Mouse (Mus musculus): Measurements from ENCODE around the gene Fbh1. TPM values are rescaled to one million over a fixed set of nuclear protein-coding genes. Genes with fewer than 3 reads are reported as not detected.
A peak's percentile ranks its signal among the peaks of the same experiment; 100 is the strongest.

Fbh1 gene
- total RNA-seq, 2 experiments from 2014 or later = 74.0 to 88.5 TPM

DNA sequence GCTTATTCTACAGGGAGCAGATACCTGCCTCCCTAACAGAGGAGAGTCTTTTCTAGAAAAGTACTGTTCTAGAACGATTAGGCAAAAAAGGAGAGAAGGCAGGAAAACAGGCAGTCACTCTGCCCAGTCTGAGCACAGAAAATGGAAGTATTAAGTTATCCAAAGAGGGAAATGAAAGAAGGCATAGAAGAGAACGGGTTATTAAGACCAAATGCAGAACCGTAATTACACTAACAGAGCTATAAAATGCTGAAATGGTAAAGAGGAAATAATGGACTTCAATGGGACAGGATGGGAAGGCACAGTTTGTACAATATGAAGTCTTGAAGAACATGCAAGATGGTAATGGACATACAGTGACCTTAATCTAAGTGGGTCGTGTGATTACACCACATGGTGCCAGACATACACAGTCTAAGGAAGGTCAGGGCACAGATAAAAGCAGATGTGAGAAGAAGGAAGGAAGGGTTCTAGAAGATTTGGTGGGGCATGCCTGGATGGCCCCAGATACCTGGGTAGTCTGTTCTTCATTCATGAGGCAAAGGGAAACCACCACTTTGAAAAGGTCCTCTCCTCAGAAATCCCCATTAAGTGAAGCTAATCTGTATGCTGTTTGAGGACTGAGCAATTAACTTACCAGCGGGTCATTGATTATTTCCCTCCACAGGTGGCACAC, 10.8 kb downstream of the Fbh1 start:
- TF ChIP-seq CTCF (conservative IDR thresholded peaks at IDR 0.05) = no peak
- no peak for DNase-seq (ENCODE audit: low spot score in 2 of 2)
- H3K4me3 ChIP-seq = no peak overlapping the region
- no peak overlapping the region for H3K27ac ChIP-seq

DNA sequence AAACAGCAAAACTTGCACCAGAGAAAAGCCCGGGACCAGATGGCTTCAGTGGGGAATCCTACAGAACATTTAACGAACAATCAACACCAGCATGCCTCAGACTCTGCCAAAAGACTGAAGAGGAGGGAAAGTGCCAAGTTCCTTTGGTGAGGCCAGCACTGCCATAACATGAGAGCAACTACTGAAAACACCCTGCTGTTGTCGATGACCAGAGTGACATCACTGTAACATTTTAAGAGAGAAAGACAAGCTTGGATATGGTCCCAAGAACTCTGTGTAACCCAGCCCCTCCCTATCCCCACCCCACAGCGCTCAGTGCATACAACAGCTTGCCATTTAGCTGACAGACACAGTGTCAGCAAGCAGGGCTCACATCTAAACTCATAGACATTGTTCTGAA, 11.7 kb downstream of the Fbh1 start:
- no peak for TF ChIP-seq CTCF (conservative IDR thresholded peaks at IDR 0.05)
- Histone ChIP-seq H3K4me3 (no peak overlapping the region), H3K27ac (no peak overlapping the region)
- DNase-seq (ENCODE audit: low spot score in 2 of 2) = peak; percentile 69 to 72

DNA sequence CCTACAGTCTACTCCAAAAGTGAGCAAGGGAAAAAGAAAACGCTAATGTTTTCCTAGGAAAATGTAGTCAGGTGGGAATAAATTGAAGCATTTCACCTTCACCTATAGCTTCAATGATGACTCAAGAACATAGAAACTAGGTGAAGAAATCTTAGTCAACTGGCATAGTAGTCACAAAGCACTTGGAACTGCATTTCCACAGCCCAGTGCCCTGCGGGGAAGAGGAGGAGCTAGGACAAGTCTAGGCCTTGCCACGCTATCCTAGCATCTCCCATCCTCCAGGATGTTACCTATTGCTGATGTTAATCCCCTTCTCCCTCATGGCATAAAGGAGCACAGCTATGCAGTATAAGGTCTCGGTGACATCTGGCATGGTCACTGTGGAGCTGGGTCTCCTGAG, 14.8 kb downstream of the Fbh1 start:
- no peak for DNase-seq (ENCODE audit: low spot score in 2 of 2)
- no peak overlapping the region for H3K4me3 ChIP-seq
- H3K27ac ChIP-seq = no peak overlapping the region
- no peak for TF ChIP-seq CTCF (conservative IDR thresholded peaks at IDR 0.05)

DNA sequence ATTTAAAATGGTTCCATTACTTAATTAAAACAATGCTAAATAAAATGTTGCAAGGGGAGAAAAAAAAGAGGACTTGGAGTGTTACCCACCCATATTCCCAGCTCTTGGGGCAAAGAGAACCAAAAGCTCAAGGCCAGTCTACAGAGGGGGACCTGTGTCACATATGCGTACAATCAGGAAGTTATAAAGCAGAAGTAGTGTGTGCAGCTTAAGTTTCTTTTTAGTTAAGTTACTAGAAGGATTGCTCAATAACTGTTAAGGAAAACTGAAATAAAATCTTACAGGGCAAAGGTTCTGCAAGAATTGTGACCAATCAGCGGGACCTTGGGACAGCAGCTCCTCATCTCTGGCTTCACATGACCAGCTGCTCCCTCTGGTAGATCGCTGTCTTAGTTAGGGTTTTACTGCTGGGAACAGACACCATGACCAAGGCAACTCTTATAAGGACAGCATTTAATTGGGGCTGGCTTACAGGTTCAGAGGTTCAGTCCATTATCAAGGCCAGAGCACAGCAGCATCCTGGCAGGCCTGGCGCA, 37.8 kb downstream of the Fbh1 start:
- Histone ChIP-seq H3K27ac (no peak overlapping the region), H3K4me3 (no peak overlapping the region)
- DNase-seq (ENCODE audit: low spot score in 2 of 2) = no peak
- no peak for TF ChIP-seq CTCF (conservative IDR thresholded peaks at IDR 0.05)

- Histone ChIP-seq H3K4me3 (no peak overlapping the region), H3K27ac (no peak overlapping the region)
- TF ChIP-seq CTCF (conservative IDR thresholded peaks at IDR 0.05) = no peak
- no peak for DNase-seq (ENCODE audit: low spot score in 2 of 2)
These were observed 38.6 kb downstream of the Fbh1 start for GRCm38 (mm10) chr2:11738794-11739193.

DNA sequence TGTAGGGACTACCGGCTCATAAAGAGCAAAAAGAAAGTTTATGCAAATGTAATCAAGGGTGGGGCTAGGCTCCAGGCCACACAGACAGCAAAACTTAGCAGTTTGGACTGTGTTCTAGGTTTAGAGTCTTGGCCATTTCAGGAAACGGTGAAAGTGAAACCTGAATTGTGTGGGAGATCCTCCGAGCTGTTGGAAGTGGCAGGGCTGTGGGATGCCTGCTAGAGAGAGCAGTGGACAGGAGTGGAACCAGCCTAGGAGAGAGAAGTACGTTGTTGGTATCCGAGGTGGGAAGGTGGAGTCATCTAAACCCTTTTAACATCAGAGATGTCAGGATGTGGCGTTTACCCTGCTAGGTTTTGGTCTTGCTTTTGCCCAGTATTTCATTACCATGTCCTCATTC, 41.5 kb downstream of the Fbh1 start:
- no peak overlapping the region for H3K4me3 ChIP-seq
- no peak overlapping the region for H3K27ac ChIP-seq
- DNase-seq (ENCODE audit: low spot score in 2 of 2) = no peak
- no peak for TF ChIP-seq CTCF (conservative IDR thresholded peaks at IDR 0.05)

- no peak for TF ChIP-seq CTCF (conservative IDR thresholded peaks at IDR 0.05)
- Histone ChIP-seq H3K4me3 (no peak overlapping the region), H3K27ac (no peak overlapping the region)
- DNase-seq (ENCODE audit: low spot score in 2 of 2) = no peak
These were observed 44.4 kb downstream of the Fbh1 start for GRCm38 (mm10) chr2:11732978-11733377.

- DNase-seq (ENCODE audit: low spot score in 2 of 2) = no peak
- Histone ChIP-seq H3K4me3 (no peak overlapping the region), H3K27ac (no peak overlapping the region)
- TF ChIP-seq CTCF (conservative IDR thresholded peaks at IDR 0.05) = no peak
These were observed 48.3 kb downstream of the Fbh1 start for GRCm38 (mm10) chr2:11729091-11729490.

GRCm38 (mm10) chr2:11727574-11727973, 49.8 kb downstream of the Fbh1 start:
- Histone ChIP-seq H3K27ac (no peak overlapping the region), H3K4me3 (no peak overlapping the region)
- no peak for DNase-seq (ENCODE audit: low spot score in 2 of 2)
- TF ChIP-seq CTCF (conservative IDR thresholded peaks at IDR 0.05) = no peak

GRCm38 (mm10) chr2:11722564-11722963, 54.8 kb downstream of the Fbh1 start:
- Histone ChIP-seq H3K4me3 (no peak overlapping the region), H3K27ac (no peak overlapping the region)
- TF ChIP-seq CTCF (conservative IDR thresholded peaks at IDR 0.05) = no peak
- DNase-seq (ENCODE audit: low spot score in 2 of 2) = no peak

DNA sequence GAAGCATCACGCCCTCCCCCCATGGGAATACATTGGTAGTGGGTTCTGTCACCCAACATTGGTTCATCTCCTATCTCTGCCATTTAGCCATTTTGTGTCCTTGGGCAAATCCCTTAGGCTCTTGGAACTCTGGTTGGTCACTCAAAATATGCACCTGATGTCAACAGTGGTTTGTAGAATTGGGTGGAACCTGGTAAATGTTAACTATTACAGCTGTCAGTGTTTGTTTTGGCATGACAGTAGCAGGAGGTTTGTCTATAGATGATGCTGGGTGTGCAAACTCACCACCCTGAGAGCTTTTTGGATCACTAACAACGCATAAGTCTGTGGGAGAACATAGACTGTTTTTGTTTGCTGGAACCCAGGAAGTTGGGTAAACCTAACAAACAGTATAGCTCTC, 58.8 kb downstream of the Fbh1 start:
- no peak for TF ChIP-seq CTCF (conservative IDR thresholded peaks at IDR 0.05)
- Histone ChIP-seq H3K4me3 (no peak overlapping the region), H3K27ac (no peak overlapping the region)
- DNase-seq (ENCODE audit: low spot score in 2 of 2) = no peak

DNA sequence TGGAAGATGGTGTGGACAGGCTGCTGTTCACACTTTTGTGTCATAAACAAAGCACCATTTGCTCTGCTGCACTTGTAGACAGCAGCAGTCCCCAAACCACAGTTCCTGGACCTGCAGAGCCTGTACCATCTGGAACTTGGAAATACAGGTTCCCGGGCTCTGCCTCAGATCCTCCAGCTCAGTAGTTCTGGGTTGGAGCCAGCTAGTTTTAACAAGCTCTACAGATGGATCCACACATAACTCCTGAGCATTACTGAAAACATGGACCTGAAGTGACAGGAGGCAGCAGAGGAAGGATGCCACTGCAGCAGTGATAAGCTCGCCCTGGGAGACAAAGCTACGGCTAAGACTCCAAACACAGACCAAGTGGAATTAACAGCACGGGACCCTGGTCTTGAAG, 62.8 kb downstream of the Fbh1 start:
- no peak for TF ChIP-seq CTCF (conservative IDR thresholded peaks at IDR 0.05)
- DNase-seq (ENCODE audit: low spot score in 2 of 2) = peak; percentile 18 to 19
- H3K27ac ChIP-seq = no peak overlapping the region
- no peak overlapping the region for H3K4me3 ChIP-seq

DNA sequence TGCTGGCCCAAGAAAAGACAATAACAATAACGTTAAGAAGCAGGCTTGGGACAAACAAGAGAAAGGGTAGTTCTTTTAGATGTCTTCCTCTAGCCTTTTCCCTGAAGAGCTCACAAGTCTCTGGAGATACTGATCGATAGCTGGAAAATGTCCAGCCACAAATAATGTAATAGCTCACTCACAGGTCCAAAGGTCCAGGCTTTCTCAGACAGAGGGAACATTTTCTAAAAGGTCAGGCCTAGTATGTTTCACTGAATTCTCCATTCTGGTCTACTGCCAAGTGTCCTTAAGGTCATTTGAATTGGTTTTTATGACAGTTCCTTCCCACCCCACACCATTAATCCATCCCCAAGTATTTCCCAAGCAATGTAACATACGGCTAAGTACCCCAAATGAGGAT, 64.4 kb downstream of the Fbh1 start:
- no peak for TF ChIP-seq CTCF (conservative IDR thresholded peaks at IDR 0.05)
- no peak overlapping the region for H3K4me3 ChIP-seq
- no peak for DNase-seq (ENCODE audit: low spot score in 2 of 2)
- no peak overlapping the region for H3K27ac ChIP-seq

- TF ChIP-seq CTCF (conservative IDR thresholded peaks at IDR 0.05) = no peak
- no peak for DNase-seq (ENCODE audit: low spot score in 2 of 2)
- H3K27ac ChIP-seq = no peak overlapping the region
- H3K4me3 ChIP-seq = no peak overlapping the region
These were observed 64.8 kb downstream of the Fbh1 start for GRCm38 (mm10) chr2:11712483-11712990.
